Mouse (Mus musculus) ES-Bruce4 (cell line): ENCODE results near the gene Adcy3.

Experiments used
- CTCF ChIP-seq: IDR thresholded peaks from one replicate; pipeline ENCODE4 v1.8.1; 2011; ENCODE audit warnings: low read depth, low read length
- EP300 ChIP-seq: IDR thresholded peaks from 2 replicates; pipeline ENCODE4 v1.6.1; 2011; ENCODE audit warnings: low read depth, low read length; ENCODE audit not compliant: insufficient read depth
- POLR2A ChIP-seq: IDR thresholded peaks from one replicate; pipeline ENCODE4 v1.8.1; 2011; ENCODE audit warnings: low read length; ENCODE audit not compliant: insufficient read depth

DNA sequence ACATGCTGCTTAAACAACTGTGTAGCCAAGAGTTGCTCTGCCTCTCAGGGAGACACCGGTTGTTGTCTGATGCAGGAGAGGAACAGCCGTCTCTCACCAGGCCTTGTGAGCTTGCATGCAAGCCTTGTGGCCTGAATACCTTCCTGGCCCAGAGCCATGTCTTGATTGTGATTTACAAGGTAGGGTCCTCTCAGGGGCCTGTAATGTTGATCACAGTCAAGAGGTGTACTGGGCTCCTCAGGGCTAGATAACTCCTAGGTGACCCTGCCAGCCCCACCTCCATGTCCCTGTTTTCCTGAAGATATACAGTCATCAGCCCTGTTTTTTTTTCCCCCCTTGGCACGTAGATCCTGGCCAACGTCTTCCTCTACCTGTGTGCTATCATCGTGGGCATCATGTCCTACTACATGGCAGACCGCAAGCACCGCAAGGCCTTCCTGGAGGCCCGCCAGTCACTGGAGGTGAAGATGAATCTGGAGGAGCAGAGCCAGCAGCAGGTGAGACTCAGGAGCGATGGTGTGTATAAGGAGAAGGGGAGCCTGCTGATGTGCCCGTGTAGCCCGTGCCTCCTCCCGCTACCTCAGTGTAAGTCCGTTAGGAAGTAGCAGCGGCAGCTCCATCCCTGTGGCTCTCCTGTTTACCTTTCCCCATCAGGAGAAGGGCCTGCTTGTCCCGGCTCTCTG is 40.3 kb downstream of the Adcy3 start:
- TF ChIP-seq POLR2A (no peak), CTCF (no peak), EP300 (no peak)
